Mouse (Mus musculus) megakaryocyte-erythroid progenitor cell, adult 5-6 weeks (primary cell): ENCODE measurements at regions not wholly inside any gene's neighbourhood (a gene's known extent, or its start where the extent isn't known, plus 50 kb on each side); places are given as distances from the start of the nearest gene placed in this dataset.

Experiments used
- ATAC-seq: replicated peaks from 2 replicates; pipeline ENCODE4 v1.8.0; 2016; ENCODE audit warnings: mild to moderate bottlenecking, inconsistent platforms; ENCODE audit not compliant: severe bottlenecking, poor library complexity, low FRiP score, low TSS enrichment

GRCm38 (mm10) chr2:147715791-147716190 lies 331.0 kb downstream of the Foxa2 start:
- no peak for ATAC-seq

DNA sequence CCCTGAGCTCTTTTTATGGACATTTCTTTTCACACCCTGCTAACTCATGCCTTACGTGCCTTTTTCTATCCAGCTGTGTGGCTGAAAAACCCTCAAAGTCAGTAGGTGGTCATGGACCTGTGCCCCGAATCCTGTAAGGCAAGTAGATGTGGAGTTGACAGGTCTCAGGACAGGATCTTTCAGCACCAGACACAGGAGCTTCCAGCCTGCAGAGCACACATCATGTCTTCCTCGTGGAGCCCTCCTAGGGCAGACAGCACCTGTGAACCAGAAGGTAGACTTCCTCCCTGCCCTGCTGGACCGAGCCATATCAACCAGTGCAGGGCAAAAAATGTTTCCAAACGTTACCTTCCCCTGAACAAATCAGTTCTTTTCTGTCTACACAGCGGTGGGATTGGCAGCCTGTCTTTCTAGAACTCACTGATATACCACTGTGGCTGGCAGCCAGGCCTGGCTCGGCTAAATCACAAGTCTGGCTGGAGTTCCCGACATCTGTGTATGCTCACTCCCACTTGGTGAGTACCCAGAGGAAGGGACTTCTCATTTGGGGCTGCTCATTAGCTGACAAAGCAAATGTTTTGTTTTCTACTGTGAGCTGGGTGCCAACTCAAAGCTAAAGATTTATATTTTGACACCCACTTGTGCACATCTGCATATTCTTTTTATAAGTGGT lies 336.0 kb downstream of the Foxa2 start:
- ATAC-seq = no peak

- ATAC-seq = no peak
Observed at GRCm38 (mm10) chr2:147709799-147710198, 337.0 kb downstream of the Foxa2 start.

GRCm38 (mm10) chr2:147707156-147707555 lies 339.6 kb downstream of the Foxa2 start:
- no peak for ATAC-seq

DNA sequence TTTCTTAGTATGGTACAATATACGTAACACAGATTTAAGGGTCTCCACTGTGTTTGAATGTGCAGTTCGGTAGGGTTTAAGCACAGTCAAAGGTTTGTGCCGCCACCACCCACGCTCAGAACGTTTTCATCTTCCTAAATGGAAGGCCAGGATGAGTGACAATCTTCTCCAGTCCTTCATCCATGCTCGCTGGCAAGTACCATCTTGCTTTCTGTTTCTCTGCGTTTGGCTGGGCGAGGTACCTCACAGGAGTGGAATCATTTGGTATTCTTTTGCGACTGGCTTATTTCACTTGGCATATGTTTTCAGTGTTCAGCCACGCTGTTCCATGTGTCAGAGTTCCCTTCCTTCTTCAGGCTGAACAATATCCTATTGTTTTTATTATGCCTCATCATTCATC lies 342.3 kb downstream of the Pax1 start:
- no peak for ATAC-seq

- no peak for ATAC-seq
Observed at GRCm38 (mm10) chr2:147702330-147703063, 340.8 kb downstream of the Pax1 start.

- ATAC-seq = no peak
Observed at GRCm38 (mm10) chr2:147699524-147700081, 337.9 kb downstream of the Pax1 start.

- ATAC-seq = no peak
Observed at GRCm38 (mm10) chr2:147691896-147692295, 330.2 kb downstream of the Pax1 start.

- no peak for ATAC-seq
Observed at GRCm38 (mm10) chr2:147690506-147691208, 328.9 kb downstream of the Pax1 start.

DNA sequence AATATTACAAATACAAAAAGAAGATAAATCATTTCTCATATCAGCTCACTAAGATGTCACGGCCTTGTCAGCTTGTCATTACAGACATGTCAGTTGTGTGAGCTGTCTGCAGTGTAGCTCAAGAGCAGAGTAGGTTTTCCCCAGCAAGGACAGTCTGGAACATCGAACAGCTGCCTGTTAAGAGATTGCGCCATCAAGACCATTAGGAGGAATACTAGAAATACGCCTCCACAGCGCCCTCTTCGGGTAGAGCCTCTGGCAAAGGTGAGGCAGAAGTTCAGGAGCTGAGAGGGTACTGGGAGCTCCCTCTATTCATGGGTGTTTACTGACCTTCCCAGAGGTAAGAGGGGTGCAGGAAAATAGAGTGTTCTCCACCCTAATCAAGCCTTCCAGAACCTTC lies 327.0 kb downstream of the Pax1 start:
- no peak for ATAC-seq

- no peak for ATAC-seq
Observed at GRCm38 (mm10) chr2:147656667-147657066, 294.9 kb downstream of the Pax1 start.

GRCm38 (mm10) chr2:147650229-147650628 lies 288.5 kb downstream of the Pax1 start:
- no peak for ATAC-seq

- no peak for ATAC-seq
Observed at GRCm38 (mm10) chr2:147647972-147648371, 286.2 kb downstream of the Pax1 start.

GRCm38 (mm10) chr2:147647506-147647905 lies 285.8 kb downstream of the Pax1 start:
- no peak for ATAC-seq

DNA sequence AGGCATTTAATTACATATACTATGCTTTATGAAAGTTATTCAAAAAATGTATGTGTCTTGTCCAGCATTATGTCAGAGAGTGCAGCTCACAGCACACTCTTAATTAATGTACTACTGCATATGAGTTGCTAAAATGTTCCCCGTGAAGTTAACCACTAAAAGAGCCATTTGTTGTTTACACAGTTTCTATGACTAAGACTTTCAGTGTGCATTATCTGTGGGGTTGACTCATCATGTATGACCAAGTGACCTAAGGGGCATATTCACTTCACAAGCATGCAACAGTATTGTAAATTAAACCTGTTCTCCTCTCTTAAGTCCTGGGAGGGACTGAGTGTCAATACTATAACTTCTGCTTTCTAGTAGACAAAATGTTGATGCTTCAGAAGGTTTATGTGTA lies 276.2 kb downstream of the Pax1 start:
- ATAC-seq = no peak

- no peak for ATAC-seq
Observed at GRCm38 (mm10) chr2:147632737-147633136, 271.0 kb downstream of the Pax1 start.

- no peak for ATAC-seq
Observed at GRCm38 (mm10) chr2:147629716-147630115, 268.0 kb downstream of the Pax1 start.

- ATAC-seq = no peak
Observed at GRCm38 (mm10) chr2:147627096-147627495, 265.4 kb downstream of the Pax1 start.

DNA sequence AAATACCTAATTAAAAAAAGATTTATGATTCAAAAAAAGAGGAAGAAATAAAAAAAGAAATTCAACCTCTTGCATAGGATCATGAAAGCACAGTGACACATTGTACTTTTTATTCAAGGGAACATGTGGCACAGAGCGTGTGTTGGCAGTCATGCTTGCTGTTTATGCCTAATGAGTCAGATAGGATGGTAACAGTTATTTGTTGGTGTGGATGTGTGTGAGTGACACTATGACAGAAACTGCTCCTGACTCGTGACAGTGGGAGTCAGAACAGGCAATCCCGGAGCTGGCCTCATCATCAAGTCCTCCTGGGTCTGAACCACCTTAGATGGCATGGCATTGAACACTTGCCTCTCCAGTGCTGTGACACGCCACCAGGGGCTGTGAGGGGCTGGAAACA lies 261.4 kb downstream of the Pax1 start:
- no peak for ATAC-seq

GRCm38 (mm10) chr2:147617849-147618248 lies 256.1 kb downstream of the Pax1 start:
- ATAC-seq = no peak
